Mouse (Mus musculus): ENCODE measurements around the gene Usp7. TPM values are rescaled to one million over a fixed set of nuclear protein-coding genes. Genes with fewer than 3 reads are reported as not detected.

The Usp7 gene
- total RNA-seq (2017) = 195 and 238 TPM in 2 replicates

DNA sequence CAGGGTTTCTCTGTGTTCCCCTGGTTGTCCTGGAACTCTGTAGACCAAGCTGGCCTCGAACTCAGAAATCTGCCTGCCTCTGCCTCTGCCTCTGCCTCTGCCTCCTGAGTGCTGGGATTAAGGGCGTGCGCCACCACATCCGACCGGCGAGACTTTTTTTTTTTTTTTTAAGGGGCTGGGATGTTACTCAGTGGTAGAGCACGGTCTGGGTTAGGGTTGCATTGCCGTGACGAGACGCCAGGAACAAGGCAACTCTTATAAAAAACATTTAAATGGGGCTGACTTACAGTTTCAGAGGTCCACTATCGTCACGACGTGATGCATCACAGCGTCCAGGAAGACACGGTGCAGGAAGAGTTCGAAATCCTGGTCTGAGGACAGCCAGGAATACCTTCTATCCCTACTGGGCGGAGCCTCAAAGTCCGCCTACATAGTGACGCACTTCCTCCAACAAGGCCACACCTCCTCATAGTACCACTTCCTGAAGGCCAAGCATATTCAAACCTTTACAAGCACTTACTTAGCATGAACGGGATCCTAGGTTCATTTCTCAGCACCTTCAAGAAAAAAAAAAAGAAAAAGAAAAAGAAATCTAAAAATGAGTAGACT is at the start of gene Usp7:
TSS of gene Usp7 (minus strand) at position 360 of the 609 bp plus-strand sequence.
- no peak for ATAC-seq (replicated peaks; ENCODE audit: low read depth, poor library complexity, severe bottlenecking)

GRCm38 (mm10) chr16:8840557-8840956 is 48.4 kb upstream of the Usp7 start:
- ATAC-seq (replicated peaks; ENCODE audit: low read depth, poor library complexity, severe bottlenecking) = no peak

DNA sequence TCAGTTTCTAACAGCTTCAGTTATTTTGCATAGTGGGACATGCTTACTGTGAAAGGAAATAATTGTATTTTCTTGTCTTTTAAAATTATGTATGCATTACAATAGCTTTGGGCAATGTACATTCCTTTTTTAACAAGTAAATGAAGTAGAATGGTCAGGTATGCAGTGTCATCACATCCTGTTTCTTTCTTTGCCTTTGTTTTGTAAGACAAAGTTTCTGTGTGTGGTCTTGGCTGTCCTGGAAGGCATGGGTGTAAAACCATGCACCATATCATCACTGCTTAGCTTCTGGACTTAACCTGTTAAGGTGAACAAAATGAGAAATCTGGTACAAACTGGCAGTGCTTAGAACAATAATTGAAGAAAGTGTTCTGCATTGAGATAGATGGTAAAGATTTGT is 46.8 kb upstream of the Usp7 start:
- no peak for ATAC-seq (replicated peaks; ENCODE audit: low read depth, poor library complexity, severe bottlenecking)

- ATAC-seq (replicated peaks; ENCODE audit: low read depth, poor library complexity, severe bottlenecking) = no peak
These were observed 45.5 kb upstream of the Usp7 start for GRCm38 (mm10) chr16:8837595-8837994.

DNA sequence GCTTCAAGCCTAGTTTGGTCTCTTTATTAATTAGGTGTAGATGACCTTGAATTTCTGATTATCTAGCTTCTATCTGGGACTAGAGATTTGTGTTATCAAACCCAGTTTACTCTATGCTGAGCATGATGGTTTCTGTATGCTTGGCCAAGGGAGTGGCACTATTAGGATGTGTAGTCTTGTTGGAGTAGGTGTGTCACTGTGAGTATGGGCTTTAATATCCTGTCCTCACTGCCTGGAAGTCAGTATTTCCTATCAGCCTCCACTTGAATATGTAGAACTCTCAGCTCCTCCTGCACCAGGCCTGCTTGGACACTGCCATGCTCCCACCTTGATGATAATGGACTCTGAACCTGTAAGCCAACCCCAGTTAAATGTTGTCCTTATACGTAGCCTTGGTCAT is 44.8 kb upstream of the Usp7 start:
- ATAC-seq (replicated peaks; ENCODE audit: low read depth, poor library complexity, severe bottlenecking) = no peak

DNA sequence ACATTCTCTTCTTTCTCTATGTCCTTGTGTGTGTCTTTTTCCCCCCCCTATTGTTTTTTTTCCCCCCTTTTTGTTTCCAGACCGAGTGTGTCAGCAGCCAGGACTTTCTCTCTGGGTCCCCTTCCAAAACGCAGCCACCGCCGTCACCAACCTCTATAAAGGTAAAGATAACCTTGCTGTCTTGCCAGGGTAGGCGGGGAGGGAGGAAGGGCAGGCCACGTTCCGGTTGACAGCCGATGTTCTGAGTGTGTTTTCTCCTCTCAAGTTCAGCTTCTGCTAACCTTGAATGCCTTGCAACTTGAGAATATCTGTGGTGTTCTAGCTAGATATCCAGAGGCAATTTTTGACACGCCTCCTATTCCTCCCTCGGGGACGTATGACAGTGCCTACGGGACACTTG is 39.1 kb upstream of the Usp7 start:
- ATAC-seq (replicated peaks; ENCODE audit: low read depth, poor library complexity, severe bottlenecking) = no peak

DNA sequence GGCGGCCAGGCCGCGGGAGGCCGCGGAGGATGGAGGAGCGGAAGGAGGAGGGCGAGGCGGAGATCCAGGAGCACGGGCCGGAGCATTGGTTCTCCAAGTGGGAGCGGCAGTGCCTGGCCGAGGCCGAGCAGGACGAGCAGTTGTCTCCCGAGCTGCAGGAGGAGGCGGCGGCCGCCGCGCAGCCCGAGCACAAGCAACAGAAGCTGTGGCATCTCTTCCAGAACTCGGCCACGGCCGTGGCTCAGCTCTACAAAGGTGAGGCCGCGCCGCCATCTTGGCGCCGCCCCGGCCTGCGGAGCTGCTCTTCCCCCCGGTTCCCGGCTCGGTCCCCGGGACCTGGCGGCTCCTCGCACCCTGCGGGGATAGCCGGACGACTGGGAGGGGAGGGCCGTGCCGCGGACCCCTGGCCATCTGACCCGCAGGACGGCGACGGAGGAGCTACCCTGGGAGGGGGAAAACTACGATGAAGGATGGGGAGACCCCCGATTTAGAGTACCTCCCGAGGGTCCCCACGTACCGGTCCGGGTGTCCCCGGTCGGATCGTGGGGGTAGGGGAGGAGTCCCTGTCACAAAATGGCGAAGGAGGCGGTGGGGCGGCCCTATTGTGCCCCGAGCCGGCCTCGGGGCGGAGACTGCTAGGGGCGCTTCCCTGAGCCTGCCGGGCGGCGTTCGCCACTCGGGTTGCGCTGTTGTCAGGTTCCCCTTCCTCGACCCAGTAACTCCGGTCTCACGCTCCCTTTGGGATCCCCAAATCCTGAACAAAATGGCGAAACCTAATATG is 38.5 kb upstream of the Usp7 start:
- ATAC-seq (replicated peaks; ENCODE audit: low read depth, poor library complexity, severe bottlenecking) = peak; percentile 54

GRCm38 (mm10) chr16:8829564-8830359 is 37.7 kb upstream of the Usp7 start, which contains the start of gene 1810013L24Rik:
Gene 1810013L24Rik, plus strand, starts transcription at chr16:8830100.
- peak; percentile 89 for ATAC-seq (replicated peaks; ENCODE audit: low read depth, poor library complexity, severe bottlenecking)

DNA sequence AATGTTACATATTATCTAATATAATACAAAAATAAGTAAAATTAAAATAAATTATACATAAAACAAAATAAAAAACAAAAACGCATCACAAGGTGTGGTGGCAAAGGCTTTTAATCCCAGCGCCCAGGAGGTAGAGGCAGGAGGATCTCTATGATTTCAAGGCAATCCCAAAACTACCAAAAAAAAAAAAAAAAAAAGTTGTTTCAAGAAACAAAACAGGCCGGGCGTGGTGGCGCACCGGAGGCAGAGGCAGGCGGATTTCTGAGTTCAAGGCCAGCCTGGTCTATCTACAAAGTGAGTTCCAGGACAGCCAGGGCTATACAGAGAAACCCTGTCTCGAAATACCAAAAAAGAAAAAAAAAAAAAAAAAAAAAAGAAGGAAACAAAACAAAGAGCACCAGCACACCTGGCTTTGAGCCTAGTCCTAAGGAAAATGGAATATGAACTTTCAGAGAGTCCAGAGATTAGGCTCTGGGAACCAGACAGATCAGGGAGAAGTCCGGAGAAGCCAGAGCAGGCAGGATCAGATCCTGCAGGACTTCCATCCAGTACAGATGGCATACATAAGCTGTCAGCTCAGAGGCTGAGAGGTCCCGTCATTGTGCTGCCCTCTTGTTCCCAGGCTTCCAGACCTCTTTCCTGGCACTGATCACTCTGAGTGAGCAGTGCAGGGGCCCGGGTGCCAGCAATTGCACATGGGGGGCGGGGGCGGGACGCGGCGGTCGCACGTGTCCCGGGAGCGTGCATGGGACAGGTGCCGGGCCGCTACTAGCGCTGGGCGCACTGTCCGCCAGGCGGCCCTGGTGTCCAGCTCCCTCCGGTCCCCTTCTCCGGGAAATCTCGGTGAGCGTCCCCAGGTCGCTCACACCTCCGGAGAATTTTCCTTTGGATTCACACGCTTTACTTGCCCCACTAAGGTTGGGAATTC is 36.8 kb upstream of the Usp7 start:
- ATAC-seq (replicated peaks; ENCODE audit: low read depth, poor library complexity, severe bottlenecking) = peak; percentile 37

- no peak for ATAC-seq (replicated peaks; ENCODE audit: low read depth, poor library complexity, severe bottlenecking)
These were observed 35.3 kb upstream of the Usp7 start for GRCm38 (mm10) chr16:8827366-8827765.

DNA sequence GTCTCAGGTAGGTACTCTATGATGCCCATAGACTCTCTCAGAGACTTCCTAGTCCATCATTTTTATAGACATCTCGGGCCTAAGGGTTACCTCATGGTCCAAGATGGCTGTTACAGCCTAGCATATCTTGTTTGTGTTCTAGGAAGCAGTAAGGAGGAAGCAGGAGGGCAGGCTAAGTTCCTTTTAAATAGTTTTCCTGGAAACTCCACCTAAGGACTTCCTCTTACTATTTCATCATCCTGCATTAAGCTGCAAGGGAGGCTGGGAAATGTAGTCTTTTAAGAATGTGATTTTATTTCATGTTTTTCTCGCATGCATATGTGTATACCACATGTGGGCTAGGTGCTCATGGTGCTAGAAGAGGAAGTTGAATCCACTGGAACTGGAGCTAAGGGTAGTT is 31.6 kb upstream of the Usp7 start:
- ATAC-seq (replicated peaks; ENCODE audit: low read depth, poor library complexity, severe bottlenecking) = peak; percentile 88

DNA sequence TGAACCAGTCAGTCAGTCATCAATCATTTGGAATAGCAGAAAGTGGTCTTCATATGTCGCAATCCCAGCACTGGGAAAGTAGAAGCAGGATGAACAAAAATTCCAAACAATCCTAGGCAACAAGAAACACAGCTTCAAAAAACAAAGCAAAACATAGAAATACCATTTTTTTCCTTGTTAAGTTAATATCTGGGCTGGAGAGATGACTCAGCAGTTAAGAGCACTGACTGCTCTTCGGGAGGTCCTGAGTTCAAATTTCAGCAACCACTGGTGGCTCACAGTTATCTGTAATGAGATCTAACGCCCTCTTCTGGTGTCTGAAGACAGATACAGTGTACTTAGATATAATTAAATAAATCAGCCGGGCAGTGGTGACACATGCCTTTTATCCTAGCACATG is 30.5 kb upstream of the Usp7 start:
- ATAC-seq (replicated peaks; ENCODE audit: low read depth, poor library complexity, severe bottlenecking) = no peak

GRCm38 (mm10) chr16:8821429-8821828 is 29.3 kb upstream of the Usp7 start:
- no peak for ATAC-seq (replicated peaks; ENCODE audit: low read depth, poor library complexity, severe bottlenecking)

DNA sequence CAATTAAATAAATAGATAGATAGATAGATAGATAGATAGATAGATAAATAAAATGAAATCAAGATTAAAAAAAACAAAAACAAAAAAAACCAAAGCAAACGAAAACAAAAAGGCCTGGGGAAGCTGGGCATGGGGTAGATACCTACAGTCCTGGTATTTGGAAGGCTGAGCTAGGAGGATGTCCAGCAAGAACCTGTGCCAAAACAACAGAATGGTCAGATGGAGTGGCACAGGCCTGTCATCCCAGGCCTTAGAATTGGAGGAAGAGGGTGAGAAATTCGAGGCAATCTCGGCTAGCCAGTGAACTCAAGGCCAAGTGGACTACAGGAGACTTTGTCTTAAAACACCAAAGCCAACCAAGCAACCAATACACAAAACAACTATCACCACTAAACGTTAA is 25.8 kb upstream of the Usp7 start:
- no peak for ATAC-seq (replicated peaks; ENCODE audit: low read depth, poor library complexity, severe bottlenecking)

GRCm38 (mm10) chr16:8810399-8811127 is 18.5 kb upstream of the Usp7 start:
- ATAC-seq (replicated peaks; ENCODE audit: low read depth, poor library complexity, severe bottlenecking) = peak; percentile 54; the same call in 1 of the 2 replicates

DNA sequence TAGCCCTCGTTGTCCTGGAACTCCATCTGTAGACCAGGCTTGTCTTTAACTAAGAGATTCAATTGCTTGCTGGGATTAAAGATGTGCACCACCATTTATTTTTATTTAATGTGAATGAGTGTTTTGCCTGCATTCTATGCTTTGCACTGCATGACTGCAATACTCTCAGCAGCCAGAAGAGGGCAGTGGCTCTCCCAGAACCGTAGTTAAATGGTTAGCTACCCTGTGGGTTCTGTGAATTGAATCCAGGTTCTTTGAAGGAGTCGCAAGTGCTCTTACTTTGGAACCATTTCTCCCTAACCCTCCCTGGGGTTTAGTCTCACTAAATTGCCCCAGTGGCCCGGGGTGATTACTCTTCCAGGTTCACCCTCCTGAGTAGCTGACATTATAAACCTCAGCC is 14.6 kb upstream of the Usp7 start:
- ATAC-seq (replicated peaks; ENCODE audit: low read depth, poor library complexity, severe bottlenecking) = peak; percentile 81

- no peak for ATAC-seq (replicated peaks; ENCODE audit: low read depth, poor library complexity, severe bottlenecking)
These were observed 3.8 kb upstream of the Usp7 start for GRCm38 (mm10) chr16:8795906-8796305.

GRCm38 (mm10) chr16:8794952-8795351 is 2.8 kb upstream of the Usp7 start:
- ATAC-seq (replicated peaks; ENCODE audit: low read depth, poor library complexity, severe bottlenecking) = peak; percentile 94

GRCm38 (mm10) chr16:8790886-8791285 is 1.2 kb downstream of the Usp7 start:
- no peak for ATAC-seq (replicated peaks; ENCODE audit: low read depth, poor library complexity, severe bottlenecking)

All from common myeloid progenitor, adult 5-6 weeks (primary cell).